Mouse (Mus musculus): ENCODE measurements at regions not wholly inside any gene's neighbourhood (a gene's known extent, or its start where the extent isn't known, plus 50 kb on each side); places are given as distances from the start of the nearest gene placed in this dataset.

GRCm38 (mm10) chr12:119062931-119063330, 96.7 kb upstream of the Abcb5 start:
- H3K36me3 ChIP-seq (replicated peaks in 1 of 2; ENCODE audit: control insufficient read depth in 1 of 2, insufficient read depth in 1 of 2, low read length in 1 of 2), result no peaks in the 10 kb centered on the region
- in situ Hi-C loops (cut with MboI; ENCODE audit: low pct_ligation_motif_present, low pct_unique_long_range_greater_than_20kb, low sequenced_read_pairs) (no loop called here), dilution Hi-C loops (cut with MboI; ENCODE audit: extremely low pct_ligation_motif_present, extremely low pct_unique_long_range_greater_than_20kb, low sequenced_read_pairs) (no loop called here)
- no peaks in the 10 kb centered on the region for H3K27me3 ChIP-seq (replicated peaks)
- H3K27ac ChIP-seq (ENCODE audit: insufficient read depth, low read depth), result no peak overlapping the region
- H3K4me2 ChIP-seq (ENCODE audit: insufficient read depth, low read depth, poor library complexity, severe bottlenecking), result no peak overlapping the region
- H3K4me3 ChIP-seq (replicated peaks in 1 of 3; ENCODE audit: low read depth in 2 of 3, low read length in 2 of 3, poor library complexity in 1 of 3), result no peak overlapping the region
- DNase-seq (ENCODE audit: extremely low read depth), result no peak
- H3K9ac ChIP-seq (ENCODE audit: insufficient read depth, low read depth), result no peak overlapping the region
- H3K4me1 ChIP-seq (ENCODE audit: control insufficient read depth in 1 of 2, insufficient read depth in 2 of 2), result no peaks in the 10 kb centered on the region
- H3K79me2 ChIP-seq (replicated peaks; ENCODE audit: control insufficient read depth, extremely low read depth, insufficient read depth, poor library complexity, severe bottlenecking), result no peaks in the 10 kb centered on the region
- TF ChIP-seq CTCF (conservative IDR thresholded peaks at IDR 0.05 in 1 of 2, IDR thresholded peaks at IDR 0.05 in 1 of 2; ENCODE audit: low read depth in 2 of 2, low read length in 2 of 2) (no peak), MAFK (IDR thresholded peaks at IDR 0.05; ENCODE audit: insufficient replicate concordance, low read length) (no peak), MXI1 (IDR thresholded peaks at IDR 0.05; ENCODE audit: low read depth, low read length) (no peak), TBP (conservative IDR thresholded peaks at IDR 0.05; ENCODE audit: low read depth, low read length) (no peak), JUND (conservative IDR thresholded peaks at IDR 0.05; ENCODE audit: low read depth, low read length) (no peak), CHD2 (IDR thresholded peaks at IDR 0.05; ENCODE audit: low read length) (no peak), NRF1 (IDR thresholded peaks at IDR 0.05; ENCODE audit: low read depth, low read length) (no peak), ETS1 (conservative IDR thresholded peaks at IDR 0.05; ENCODE audit: low read depth, low read length) (no peak), HCFC1 (IDR thresholded peaks at IDR 0.05; ENCODE audit: low read depth, low read length) (no peak), ELF1 (IDR thresholded peaks at IDR 0.05; ENCODE audit: low read depth, low read length) (no peak), MAX (IDR thresholded peaks at IDR 0.05; ENCODE audit: low read length) (no peak), GABPA (IDR thresholded peaks at IDR 0.05; ENCODE audit: insufficient replicate concordance, low read depth, low read length) (no peak), IRF4 (IDR thresholded peaks at IDR 0.05; ENCODE audit: low read depth, low read length) (no peak), BHLHE40 (IDR thresholded peaks at IDR 0.05; ENCODE audit: low read depth, low read length) (no peak), ZMIZ1 (IDR thresholded peaks at IDR 0.05; ENCODE audit: low read depth, low read length) (no peak), MEF2A (IDR thresholded peaks at IDR 0.05; ENCODE audit: borderline replicate concordance, low read depth, low read length) (no peak)
- no peaks in the 10 kb centered on the region for H3K9me3 ChIP-seq (replicated peaks; ENCODE audit: low read length)

GRCm38 (mm10) chr12:119062490-119062889, 96.3 kb upstream of the Abcb5 start:
- in situ Hi-C loops (cut with MboI; ENCODE audit: low pct_ligation_motif_present, low pct_unique_long_range_greater_than_20kb, low sequenced_read_pairs), result no loop called here
- TF ChIP-seq SIN3A (IDR thresholded peaks at IDR 0.05; ENCODE audit: low read length) (no peak), NRF1 (IDR thresholded peaks at IDR 0.05; ENCODE audit: low read depth, low read length) (no peak), JUN (IDR thresholded peaks at IDR 0.05; ENCODE audit: insufficient read depth, low read depth, low read length) (no peak)

More at GRCm38 (mm10) chr12:119062490-119062889, 96.3 kb upstream of the Abcb5 start:
- Histone ChIP-seq H3K27me3 (replicated peaks) (no peaks in the 10 kb centered on the region), H3K27ac (ENCODE audit: insufficient read depth, low read depth) (no peak overlapping the region), H3K4me3 (replicated peaks in 1 of 3; ENCODE audit: low read depth in 2 of 3, low read length in 2 of 3, poor library complexity in 1 of 3) (no peak overlapping the region), H3K4me2 (ENCODE audit: insufficient read depth, low read depth, poor library complexity, severe bottlenecking) (no peak overlapping the region), H3K4me1 (ENCODE audit: control insufficient read depth in 1 of 2, insufficient read depth in 2 of 2) (no peaks in the 10 kb centered on the region), H3K79me2 (replicated peaks; ENCODE audit: control insufficient read depth, extremely low read depth, insufficient read depth, poor library complexity, severe bottlenecking) (no peaks in the 10 kb centered on the region), H3K36me3 (replicated peaks in 1 of 2; ENCODE audit: control insufficient read depth in 1 of 2, insufficient read depth in 1 of 2, low read length in 1 of 2) (no peaks in the 10 kb centered on the region), H3K9ac (ENCODE audit: insufficient read depth, low read depth) (no peak overlapping the region), H3K9me3 (replicated peaks; ENCODE audit: low read length) (no peaks in the 10 kb centered on the region)
- dilution Hi-C loops (cut with MboI; ENCODE audit: extremely low pct_ligation_motif_present, extremely low pct_unique_long_range_greater_than_20kb, low sequenced_read_pairs), result no loop called here
- DNase-seq (ENCODE audit: extremely low read depth), result no peak
